Mouse (Mus musculus): Measurements from ENCODE around the gene Nrp1. TPM values are rescaled to one million over a fixed set of nuclear protein-coding genes. Genes with fewer than 3 reads are reported as not detected.
A peak's percentile ranks its signal among the peaks of the same experiment; 100 is the strongest.

Nrp1 gene
- polyA plus RNA-seq, 1 experiment from 2014 or later, result 138 TPM

DNA sequence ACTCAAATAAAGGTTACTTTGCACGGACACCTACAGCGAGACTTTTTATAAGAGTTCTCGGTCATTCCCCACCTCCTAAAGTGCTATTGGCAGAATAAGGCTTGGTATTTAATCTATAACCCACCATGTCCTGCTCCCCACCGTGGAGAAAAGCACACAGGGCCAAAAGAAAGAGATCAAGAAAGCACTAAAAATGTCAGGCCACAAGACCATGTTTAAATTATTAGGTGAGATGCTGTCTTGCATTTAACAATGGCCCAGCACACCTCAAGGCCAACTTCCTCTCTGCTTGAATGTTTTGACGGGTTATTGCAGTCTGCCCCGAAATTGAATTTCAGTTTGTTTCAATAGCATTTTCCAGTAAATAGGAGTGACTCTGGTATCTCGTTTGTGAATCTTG lies 38.6 kb downstream of the Nrp1 start:
- no peak for ATAC-seq (replicated peaks; ENCODE audit: insufficient number of reproducible peaks, insufficient read depth, low FRiP score, low read depth)
- no peak overlapping the region for H3K4me3 ChIP-seq
- H3K36me3 ChIP-seq, result 0 out of 2 replicates have a peak, but pooled peaks cover 4% of the 10 kb centered on the region
- no peaks in the 10 kb centered on the region for H3K9me3 ChIP-seq (replicated peaks)
- no peak overlapping the region for H3K9ac ChIP-seq
- no peak overlapping the region for H3K4me2 ChIP-seq
- H3K27ac ChIP-seq, result no peak overlapping the region
- WGBS, result 54% methylated on average over 7 of the region's 7 CpGs
- H3K4me1 ChIP-seq (replicated peaks), result peaks cover 46% of the 10 kb centered on the region
- H3K27me3 ChIP-seq, result no peaks in the 10 kb centered on the region

DNA sequence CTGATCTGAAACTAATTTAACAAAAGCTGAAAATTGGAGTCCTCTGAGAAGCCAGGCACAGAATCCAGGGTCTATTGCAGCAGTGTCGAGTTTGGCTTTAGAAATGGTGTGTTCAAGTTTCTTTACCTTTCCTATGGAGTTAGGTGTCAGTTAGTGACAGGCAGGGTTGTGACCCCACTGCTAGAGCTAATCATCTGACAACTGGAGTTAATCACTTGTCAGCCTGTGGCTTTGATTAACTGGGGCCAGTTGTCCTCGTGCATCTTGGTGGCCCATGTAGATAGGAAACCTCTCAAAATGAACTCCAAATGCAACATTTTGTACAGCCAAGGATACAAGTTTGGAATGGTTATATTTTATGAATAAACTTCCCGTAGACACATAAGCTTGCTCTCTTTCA lies 39.0 kb downstream of the Nrp1 start:
- 35% methylated on average over 3 of the region's 3 CpGs for whole genome bisulfite sequencing
- H3K4me2 ChIP-seq, result no peak overlapping the region

DNA sequence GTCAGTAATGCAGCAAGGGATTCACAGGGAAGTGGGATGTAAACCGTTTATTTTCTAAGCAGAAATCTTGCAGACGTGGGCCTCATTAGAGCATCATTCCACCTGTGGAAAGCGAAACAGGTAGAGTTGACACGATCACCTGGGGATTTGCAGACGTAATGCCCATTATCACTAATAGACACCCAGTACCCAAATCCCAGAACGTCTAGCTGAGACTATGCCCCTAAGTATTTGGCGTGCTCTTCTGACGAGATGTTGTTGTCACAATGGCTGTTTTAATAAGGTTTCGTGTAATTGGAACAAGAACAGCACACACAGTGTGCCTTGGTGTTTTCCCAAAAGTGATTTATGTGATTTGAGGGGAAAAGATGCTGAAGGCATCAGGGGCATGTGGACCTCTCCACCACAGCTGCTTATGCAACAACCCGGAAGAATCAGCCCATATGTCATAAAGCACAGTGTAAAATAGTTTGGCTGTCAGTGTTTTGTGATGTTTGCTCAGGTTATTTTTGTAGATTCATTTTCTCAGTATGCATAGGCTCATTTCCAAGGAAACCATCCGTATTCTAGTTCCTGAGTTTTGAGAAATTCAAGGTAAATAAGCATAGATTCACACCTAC lies 40.2 kb downstream of the Nrp1 start:
- ATAC-seq (replicated peaks; ENCODE audit: insufficient number of reproducible peaks, insufficient read depth, low FRiP score, low read depth), result no peak

More for the DNA sequence above, 39.0 kb downstream of the Nrp1 start:
- Histone ChIP-seq H3K9ac (no peak overlapping the region), H3K4me1 (replicated peaks) (peaks cover 48% of the 10 kb centered on the region), H3K27ac (no peak overlapping the region), H3K9me3 (replicated peaks) (no peaks in the 10 kb centered on the region), H3K36me3 (0 out of 2 replicates have a peak, but pooled peaks cover 8% of the 10 kb centered on the region), H3K27me3 (no peaks in the 10 kb centered on the region), H3K4me3 (no peak overlapping the region)
- no peak for ATAC-seq (replicated peaks; ENCODE audit: insufficient number of reproducible peaks, insufficient read depth, low FRiP score, low read depth)

DNA sequence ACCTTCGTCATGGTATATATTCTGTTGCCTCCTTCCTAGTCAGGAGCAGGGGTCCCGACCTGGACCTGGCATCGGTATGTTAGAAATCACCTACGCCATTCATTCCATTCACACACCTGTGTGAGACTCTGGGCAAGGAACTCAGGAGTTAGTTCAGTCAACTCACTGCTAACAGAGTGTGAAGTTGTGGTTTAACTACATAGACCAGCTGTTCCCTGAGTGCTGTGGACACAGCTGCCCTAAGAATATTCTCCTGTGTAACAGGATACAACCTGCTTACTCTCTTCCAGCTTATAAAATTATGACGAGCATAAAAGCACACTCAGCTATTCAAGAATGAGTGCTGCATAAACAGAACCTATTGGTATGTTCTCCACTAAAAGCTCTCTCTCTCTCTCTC lies 41.9 kb downstream of the Nrp1 start:
- Histone ChIP-seq H3K36me3 (0 out of 2 replicates have a peak, but pooled peaks cover 5% of the 10 kb centered on the region), H3K9me3 (replicated peaks) (no peaks in the 10 kb centered on the region), H3K27ac (no peak overlapping the region), H3K4me3 (no peak overlapping the region), H3K27me3 (no peaks in the 10 kb centered on the region), H3K4me2 (no peak overlapping the region), H3K9ac (no peak overlapping the region), H3K4me1 (replicated peaks) (peaks cover 32% of the 10 kb centered on the region)
- ATAC-seq (replicated peaks; ENCODE audit: insufficient number of reproducible peaks, insufficient read depth, low FRiP score, low read depth), result no peak
- 71% methylated on average over 5 of the region's 5 CpGs for WGBS

More for the DNA sequence above, 40.2 kb downstream of the Nrp1 start:
- Histone ChIP-seq H3K9ac (no peak overlapping the region), H3K9me3 (replicated peaks) (no peaks in the 10 kb centered on the region), H3K36me3 (0 out of 2 replicates have a peak, but pooled peaks cover 6% of the 10 kb centered on the region), H3K4me3 (no peak overlapping the region), H3K27ac (no peak overlapping the region), H3K4me1 (replicated peaks) (peaks cover 42% of the 10 kb centered on the region), H3K4me2 (no peak overlapping the region), H3K27me3 (no peaks in the 10 kb centered on the region)
- 84% methylated on average over 11 of the region's 11 CpGs for whole genome bisulfite sequencing

DNA sequence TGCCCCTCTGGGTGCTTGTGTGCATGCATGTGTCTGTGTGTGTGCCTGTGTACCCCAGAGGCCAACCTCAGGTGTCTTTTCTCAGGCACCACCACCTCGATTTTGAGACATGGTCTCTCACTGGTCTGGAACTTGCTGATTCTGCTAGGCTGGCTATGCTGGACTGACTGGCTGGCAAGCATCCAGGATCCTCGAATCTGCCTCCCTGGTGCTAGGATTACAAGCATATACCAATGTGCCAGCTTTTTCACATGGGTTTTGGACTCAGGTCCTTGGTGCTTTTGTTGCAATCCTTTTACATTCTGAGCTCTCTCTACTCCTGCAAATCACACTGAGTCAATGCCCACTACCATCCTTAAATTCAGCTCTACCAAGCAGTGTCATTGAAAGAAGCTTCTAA lies 46.5 kb downstream of the Nrp1 start:
- Histone ChIP-seq H3K4me2 (no peak overlapping the region), H3K4me3 (no peak overlapping the region), H3K36me3 (0 out of 2 replicates have a peak, but pooled peaks cover 5% of the 10 kb centered on the region), H3K9ac (no peak overlapping the region), H3K27ac (peak overlapping the region; percentile 7; the same call in 1 of the 2 replicates), H3K9me3 (replicated peaks) (no peaks in the 10 kb centered on the region), H3K4me1 (replicated peaks) (peaks cover 28% of the 10 kb centered on the region), H3K27me3 (no peaks in the 10 kb centered on the region)
- WGBS, result 44% methylated on average over 2 of the region's 2 CpGs
- no peak for ATAC-seq (replicated peaks; ENCODE audit: insufficient number of reproducible peaks, insufficient read depth, low FRiP score, low read depth)

DNA sequence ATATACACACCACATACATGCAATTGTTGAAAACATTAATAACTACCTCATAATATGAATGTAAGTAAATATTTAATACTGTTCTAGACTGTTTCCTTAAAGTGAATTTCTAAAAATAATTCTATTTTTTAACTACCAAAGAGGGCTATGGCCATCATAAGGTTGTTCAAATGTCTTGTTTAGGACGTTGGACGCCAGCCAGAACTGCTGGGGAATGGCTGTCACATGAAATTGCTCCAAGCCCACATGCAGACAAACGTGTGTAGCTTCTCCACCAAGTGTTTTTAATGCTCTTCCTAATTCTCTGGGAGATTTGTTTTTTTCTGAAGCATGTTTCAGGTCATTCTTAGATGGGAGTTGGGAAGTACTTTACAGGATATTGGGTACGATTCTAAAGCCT lies 55.0 kb downstream of the Nrp1 start:
- Histone ChIP-seq H3K4me1 (replicated peaks) (peaks cover 71% of the 10 kb centered on the region), H3K4me3 (no peak overlapping the region), H3K4me2 (no peak overlapping the region), H3K27ac (peak overlapping the region; percentile 50; the same call in 1 of the 2 replicates), H3K36me3 (no peaks in the 10 kb centered on the region; the same call in 1 of the 2 replicates), H3K27me3 (no peaks in the 10 kb centered on the region), H3K9ac (no peak overlapping the region), H3K9me3 (replicated peaks) (no peaks in the 10 kb centered on the region)
- 42% methylated on average over 4 of the region's 4 CpGs for WGBS
- ATAC-seq (replicated peaks; ENCODE audit: insufficient number of reproducible peaks, insufficient read depth, low FRiP score, low read depth), result no peak

DNA sequence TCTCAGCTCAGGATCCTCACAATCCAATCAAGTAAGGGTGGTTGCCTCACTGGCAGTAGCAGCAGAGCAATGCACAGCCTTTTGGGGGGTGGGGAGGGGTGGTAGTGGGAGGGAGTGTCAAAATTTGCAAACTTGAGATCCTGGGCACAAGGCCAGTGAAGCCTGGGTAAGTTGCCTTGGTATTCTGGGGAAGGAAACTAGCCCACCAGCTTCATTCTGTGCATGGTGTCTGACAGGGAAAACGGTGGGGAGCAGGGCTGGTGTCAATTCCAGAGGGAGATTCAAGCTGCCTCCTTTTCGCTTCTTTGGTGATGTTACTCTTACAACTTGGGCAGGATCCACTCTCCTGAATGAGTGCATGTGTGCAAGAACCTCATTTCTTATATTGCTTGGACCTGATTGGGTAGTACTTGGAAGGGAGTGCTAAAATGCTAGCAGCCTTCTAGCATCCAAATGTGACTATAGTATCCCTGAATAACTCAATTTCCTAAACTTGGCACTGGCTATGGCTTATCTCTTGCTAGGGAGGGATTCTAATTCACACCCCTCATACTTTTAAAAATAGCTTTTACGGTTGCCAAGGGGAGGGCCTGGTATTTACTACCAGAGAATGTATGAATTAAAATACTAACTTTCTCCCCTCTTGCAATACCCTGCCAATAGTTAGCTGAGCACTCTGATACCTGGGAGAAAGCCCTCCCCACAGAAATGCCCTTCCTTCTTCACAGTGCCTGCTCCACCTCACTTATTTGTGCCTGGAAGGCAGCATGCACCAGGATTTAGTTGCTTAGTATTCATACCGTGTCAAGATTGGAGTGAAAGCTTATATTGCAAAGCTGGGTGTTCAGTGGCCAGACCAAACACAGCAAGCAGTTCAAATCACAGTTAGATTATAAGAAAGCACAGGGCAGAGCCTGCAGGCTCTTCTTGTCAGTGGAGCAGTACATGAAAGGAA lies 57.6 kb downstream of the Nrp1 start:
- Histone ChIP-seq H3K4me2 (peak overlapping the region; percentile 26), H3K4me1 (replicated peaks) (peaks cover 54% of the 10 kb centered on the region), H3K9me3 (replicated peaks) (no peaks in the 10 kb centered on the region), H3K4me3 (no peak overlapping the region), H3K9ac (0 out of 2 replicates have a peak overlapping the region, but pooled peaks have one; percentile 21), H3K36me3 (peaks cover 20% of the 10 kb centered on the region; the same call in 1 of the 2 replicates), H3K27me3 (no peaks in the 10 kb centered on the region), H3K27ac (peak overlapping the region; percentile 87)
- 15% methylated on average over 4 of the region's 4 CpGs for WGBS
- peak; percentile 80 for ATAC-seq (replicated peaks; ENCODE audit: insufficient number of reproducible peaks, insufficient read depth, low FRiP score, low read depth)

DNA sequence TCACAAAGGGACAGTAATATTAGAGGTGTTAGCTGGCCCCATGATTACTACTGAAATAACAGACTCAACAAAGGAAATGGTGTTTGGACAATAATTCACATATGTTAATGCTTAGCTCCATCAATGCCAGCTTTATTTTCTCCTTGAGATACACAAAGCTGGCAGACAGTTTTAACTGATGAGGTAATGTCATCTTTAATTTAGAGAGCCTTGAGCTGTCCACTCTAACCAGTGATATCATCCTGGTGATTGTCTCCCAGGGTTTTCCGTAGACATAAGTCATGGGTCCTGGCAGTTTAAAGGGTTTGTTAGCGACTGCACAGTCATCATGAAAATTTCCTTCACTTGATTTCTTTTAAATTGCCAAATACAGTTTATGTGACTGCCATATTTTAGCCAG lies 58.5 kb downstream of the Nrp1 start:
- Histone ChIP-seq H3K27ac (peak overlapping the region; percentile 87), H3K4me3 (no peak overlapping the region), H3K36me3 (peaks cover 25% of the 10 kb centered on the region; the same call in 1 of the 2 replicates), H3K4me1 (replicated peaks) (peaks cover 52% of the 10 kb centered on the region), H3K4me2 (peak overlapping the region; percentile 26; the same call in 1 of the 2 replicates), H3K9ac (no peak overlapping the region), H3K9me3 (replicated peaks) (no peaks in the 10 kb centered on the region), H3K27me3 (no peaks in the 10 kb centered on the region)
- 34% methylated on average over 2 of the region's 2 CpGs for WGBS
- ATAC-seq (replicated peaks; ENCODE audit: insufficient number of reproducible peaks, insufficient read depth, low FRiP score, low read depth), result no peak

DNA sequence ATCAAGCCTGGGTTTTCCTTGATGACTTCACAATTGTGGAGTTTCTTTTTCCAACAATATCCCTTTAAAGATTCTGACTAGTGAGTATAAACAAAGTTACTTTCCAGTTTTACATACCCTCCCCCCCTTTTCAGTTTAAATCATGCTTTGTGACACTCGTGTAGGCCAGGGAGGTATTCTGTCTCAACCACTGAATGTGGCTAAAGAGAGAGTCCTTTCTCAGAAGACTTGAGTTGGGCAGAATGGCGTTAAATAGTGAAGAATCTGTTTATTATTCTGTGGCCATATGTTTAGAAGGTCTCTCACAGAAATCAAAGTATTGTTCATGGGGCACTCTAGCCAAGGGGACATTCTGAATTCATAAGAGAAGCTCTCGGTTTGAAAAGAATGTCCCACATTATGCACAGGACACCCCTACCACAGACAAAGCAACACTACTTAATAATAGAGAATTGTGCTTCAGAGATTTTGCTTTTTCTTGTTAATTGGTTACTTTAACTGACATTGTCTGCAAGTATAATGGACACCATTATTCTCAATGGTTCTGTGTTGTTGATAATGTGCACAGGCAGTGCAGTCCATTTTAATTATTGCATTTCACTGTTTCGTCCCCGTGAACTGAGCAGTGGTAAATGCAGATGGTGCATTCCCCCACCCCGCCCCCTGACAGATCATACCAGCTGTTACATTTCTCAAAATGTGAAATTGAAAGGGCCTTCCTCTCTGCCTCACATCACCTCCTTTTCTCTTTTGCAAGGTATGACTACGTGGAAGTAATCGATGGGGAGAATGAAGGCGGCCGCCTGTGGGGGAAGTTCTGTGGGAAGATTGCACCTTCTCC lies 59.8 kb downstream of the Nrp1 start:
- H3K4me2 ChIP-seq, result no peak overlapping the region
- no peaks in the 10 kb centered on the region for H3K27me3 ChIP-seq
- no peak for ATAC-seq (replicated peaks; ENCODE audit: insufficient number of reproducible peaks, insufficient read depth, low FRiP score, low read depth)
- H3K4me1 ChIP-seq (replicated peaks), result peaks cover 47% of the 10 kb centered on the region
- no peak overlapping the region for H3K4me3 ChIP-seq
- WGBS, result 84% methylated on average over 10 of the region's 10 CpGs
- H3K9ac ChIP-seq, result no peak overlapping the region
- peaks cover 35% of the 10 kb centered on the region for H3K36me3 ChIP-seq
- no peak overlapping the region for H3K27ac ChIP-seq
- no peaks in the 10 kb centered on the region for H3K9me3 ChIP-seq (replicated peaks)

DNA sequence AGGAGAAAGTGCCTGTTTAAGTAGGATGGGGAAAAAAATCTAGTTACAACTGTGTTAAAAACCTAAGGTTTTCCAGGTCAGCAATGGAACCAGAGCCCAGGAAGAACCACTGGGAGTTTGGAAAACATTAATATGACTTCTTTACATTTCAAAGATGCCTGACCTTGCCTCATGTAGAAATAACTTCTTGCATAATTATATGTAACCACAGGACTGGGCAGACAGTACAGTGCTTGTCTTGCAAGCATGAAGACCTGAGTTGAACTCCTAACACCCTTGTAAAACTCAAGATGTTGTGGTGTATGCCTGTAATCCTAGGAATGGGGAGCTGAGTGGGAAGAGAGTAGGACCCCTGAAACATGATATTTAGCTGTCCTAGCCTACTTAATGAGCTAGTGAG lies 61.6 kb downstream of the Nrp1 start:
- Histone ChIP-seq H3K4me1 (replicated peaks) (peaks cover 41% of the 10 kb centered on the region), H3K4me3 (no peak overlapping the region), H3K4me2 (no peak overlapping the region), H3K27me3 (no peaks in the 10 kb centered on the region), H3K36me3 (peaks cover 42% of the 10 kb centered on the region), H3K9ac (no peak overlapping the region), H3K9me3 (replicated peaks) (no peaks in the 10 kb centered on the region), H3K27ac (no peak overlapping the region)
- ATAC-seq (replicated peaks; ENCODE audit: insufficient number of reproducible peaks, insufficient read depth, low FRiP score, low read depth), result no peak

DNA sequence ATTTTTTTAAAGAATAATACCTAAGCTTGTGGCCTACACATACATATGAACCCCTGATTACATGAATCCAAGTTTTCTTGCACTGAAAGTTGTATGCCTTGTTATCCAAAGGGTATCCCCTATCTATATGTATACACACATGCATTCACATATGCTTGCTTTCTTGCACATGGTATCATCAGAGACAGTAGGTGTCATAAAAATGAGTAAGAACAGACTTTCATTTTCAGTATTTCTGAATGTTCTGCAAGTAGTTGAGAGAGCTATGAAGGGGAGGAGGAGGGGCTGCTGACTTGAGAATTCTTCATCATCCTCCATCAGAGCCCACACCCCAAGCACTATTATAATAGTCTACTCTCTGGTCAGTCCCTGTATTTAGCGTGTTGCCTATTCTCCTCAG lies 62.0 kb downstream of the Nrp1 start:
- Histone ChIP-seq H3K4me1 (replicated peaks) (peaks cover 37% of the 10 kb centered on the region), H3K4me3 (no peak overlapping the region), H3K36me3 (peaks cover 44% of the 10 kb centered on the region), H3K27ac (no peak overlapping the region), H3K9me3 (replicated peaks) (no peaks in the 10 kb centered on the region), H3K9ac (no peak overlapping the region), H3K27me3 (no peaks in the 10 kb centered on the region), H3K4me2 (no peak overlapping the region)
- 89% methylated on average over 1 of the region's 1 CpGs for WGBS
- no peak for ATAC-seq (replicated peaks; ENCODE audit: insufficient number of reproducible peaks, insufficient read depth, low FRiP score, low read depth)

All from heart, embryonic 15.5 days (tissue).